Mouse (Mus musculus) heart, postnatal 0 days (tissue): ENCODE results near the gene Slc41a1. TPM values are rescaled to one million over a fixed set of nuclear protein-coding genes. Genes with fewer than 3 reads are reported as not detected.
"Not testable (repeated sequence)": the region's sequence is repeated elsewhere in the genome, so short reads cannot be mapped to it uniquely, and the experiment has no call there.

Source experiments
- ATAC-seq: fragments of 200-750 bp; cut with Nextera tagmentation; 2 replicates; pipeline ENCODE4 v1.8.0; 2017; ENCODE audit warnings: low read depth, moderate number of reproducible peaks, moderate library complexity; ENCODE audit not compliant: insufficient read depth
- DNase-seq: peaks from one replicate; pipeline ENCODE4 v3.0.0-alpha.2; 2016; ENCODE audit warnings: low spot score
- H3K27ac ChIP-seq: fragments of 300-500 bp; sonication (generic); 2 replicates; pipeline ENCODE4 v1.5.1; 2014; ENCODE audit warnings: low read depth, mild to moderate bottlenecking
- H3K27me3 ChIP-seq: fragments of 300-500 bp; sonication (generic); 2 replicates; pipeline ENCODE4 v1.6.1; 2014; ENCODE audit warnings: low read length, mixed read lengths; ENCODE audit not compliant: control insufficient read depth, insufficient read depth
- H3K36me3 ChIP-seq: fragments of 300-500 bp; sonication (generic); replicated peaks from 2 replicates; pipeline ENCODE4 v1.6.1; 2014; ENCODE audit warnings: low read length, mixed read lengths; ENCODE audit not compliant: control insufficient read depth, insufficient read depth
- H3K4me1 ChIP-seq: fragments of 300-500 bp; sonication (generic); 2 replicates; pipeline ENCODE4 v1.6.1; 2014; ENCODE audit warnings: antibody characterized with exemption; ENCODE audit not compliant: control insufficient read depth, insufficient read depth
- H3K4me2 ChIP-seq: fragments of 300-500 bp; sonication (generic); 2 replicates; pipeline ENCODE4 v1.6.1; 2014; ENCODE audit warnings: low read depth, mild to moderate bottlenecking, low read length, moderate library complexity
- H3K4me3 ChIP-seq: fragments of 300-500 bp; sonication (generic); 2 replicates; pipeline ENCODE4 v1.5.1; 2014; ENCODE audit warnings: low read depth, low read length
- H3K9ac ChIP-seq: fragments of 300-500 bp; sonication (generic); replicated peaks from 2 replicates; pipeline ENCODE4 v1.6.1; 2014; ENCODE audit warnings: low read depth, low read length, mixed read lengths
- H3K9me3 ChIP-seq: fragments of 300-500 bp; sonication (generic); replicated peaks from 2 replicates; pipeline ENCODE4 v1.6.1; 2016; ENCODE audit warnings: low read length; ENCODE audit not compliant: control insufficient read depth
- CTCF ChIP-seq: IDR thresholded peaks from 2 replicates; pipeline ENCODE4 v1.5.1; 2016; ENCODE audit warnings: antibody characterized with exemption, control low read depth, low read depth
- EP300 ChIP-seq: IDR thresholded peaks from 2 replicates; pipeline ENCODE4 v1.6.1; 2016; ENCODE audit warnings: antibody characterized with exemption, low read depth
- WGBS: fragments of 180-500 bp; shearing (Covaris S2); extraction: QIAGEN DNeasy Blood & Tissue Kit; methylation state at CpG from one replicate; pipeline ENCODE4 v1.1.7; 2014; 5-methylcytosine and 5-hydroxymethylcytosine counted together
- polyA plus RNA-seq: library from polyadenylated mRNA; unstranded; fragments of >200 nt; fragmentation: Nextera tagmentation; extraction: Ambion mirVana; gene quantifications from 2 replicates; pipeline ENCODE4 v1.2.1, GENCODE M21; 2015
- total RNA-seq: library from RNA; depleted of rRNA; stranded (reverse); fragments of >200 nt; gene quantifications from 2 replicates; pipeline ENCODE4 v1.2.3, GENCODE M21; 2014; ENCODE audit warnings: low replicate concordance

Gene Slc41a1
- total and polyA plus RNA-seq, 2 experiments from 2014 or later: 10.3 to 29.7 TPM

- Histone ChIP-seq H3K4me1 (no peaks in the 10 kb centered on the region; the same call in 1 of the 2 replicates), H3K9ac (no peak overlapping the region), H3K36me3 (no peaks in the 10 kb centered on the region), H3K4me3 (no peak overlapping the region), H3K4me2 (no peak overlapping the region), H3K27me3 (no peaks in the 10 kb centered on the region), H3K27ac (no peak overlapping the region), H3K9me3 (no peaks in the 10 kb centered on the region)
- no peak for DNase-seq
- 42% methylated on average over 9 of the region's 9 CpGs for WGBS
- no peak; the same call in 1 of the 2 replicates for ATAC-seq
- TF ChIP-seq EP300 (no peak), CTCF (no peak)
Observed at GRCm38 (mm10) chr1:131812006-131812405, 15.3 kb upstream of the Slc41a1 start.

GRCm38 (mm10) chr1:131812631-131813295, 14.5 kb upstream of the Slc41a1 start:
- no peak overlapping the region for H3K27ac ChIP-seq
- no peak for DNase-seq
- H3K36me3 ChIP-seq: no peaks in the 10 kb centered on the region
- H3K4me3 ChIP-seq: no peak overlapping the region
- ATAC-seq: no peak
- 84% methylated on average over 9 of the region's 9 CpGs for WGBS
- TF ChIP-seq CTCF: no peak
- TF ChIP-seq EP300: no peak
- H3K4me1 ChIP-seq: no peaks in the 10 kb centered on the region; the same call in 1 of the 2 replicates
- H3K4me2 ChIP-seq: no peak overlapping the region
- no peaks in the 10 kb centered on the region for H3K9me3 ChIP-seq
- no peak overlapping the region for H3K9ac ChIP-seq
- H3K27me3 ChIP-seq: no peaks in the 10 kb centered on the region

GRCm38 (mm10) chr1:131813731-131814130, 13.6 kb upstream of the Slc41a1 start:
- Histone ChIP-seq H3K9ac (no peak overlapping the region), H3K36me3 (no peaks in the 10 kb centered on the region), H3K27ac (no peak overlapping the region), H3K4me3 (no peak overlapping the region), H3K4me1 (no peaks in the 10 kb centered on the region; the same call in 1 of the 2 replicates), H3K27me3 (no peaks in the 10 kb centered on the region), H3K4me2 (no peak overlapping the region), H3K9me3 (no peaks in the 10 kb centered on the region)
- TF ChIP-seq CTCF: no peak
- no peak for TF ChIP-seq EP300
- ATAC-seq: no peak
- 88% methylated on average over 4 of the region's 4 CpGs for WGBS
- no peak for DNase-seq

GRCm38 (mm10) chr1:131814191-131814590, 13.1 kb upstream of the Slc41a1 start:
- 86% methylated on average over 3 of the region's 3 CpGs for WGBS
- Histone ChIP-seq H3K27me3 (no peaks in the 10 kb centered on the region), H3K27ac (no peak overlapping the region), H3K4me1 (no peaks in the 10 kb centered on the region; the same call in 1 of the 2 replicates), H3K9ac (no peak overlapping the region), H3K36me3 (no peaks in the 10 kb centered on the region), H3K4me3 (no peak overlapping the region), H3K9me3 (no peaks in the 10 kb centered on the region; the same call in 1 of the 2 replicates), H3K4me2 (no peak overlapping the region)
- DNase-seq (no peak), ATAC-seq (no peak)
- TF ChIP-seq EP300 (no peak), CTCF (no peak)

GRCm38 (mm10) chr1:131816886-131817285, 10.4 kb upstream of the Slc41a1 start:
- Histone ChIP-seq H3K36me3 (no peaks in the 10 kb centered on the region), H3K4me3 (no peak overlapping the region), H3K4me1 (no peaks in the 10 kb centered on the region; the same call in 1 of the 2 replicates), H3K9ac (no peak overlapping the region), H3K4me2 (no peak overlapping the region), H3K27ac (no peak overlapping the region), H3K27me3 (no peaks in the 10 kb centered on the region), H3K9me3 (no peaks in the 10 kb centered on the region; the same call in 1 of the 2 replicates)
- 63% methylated on average over 6 of the region's 6 CpGs for WGBS
- ATAC-seq: no peak
- DNase-seq: no peak
- no peak for TF ChIP-seq EP300
- TF ChIP-seq CTCF: no peak

DNA sequence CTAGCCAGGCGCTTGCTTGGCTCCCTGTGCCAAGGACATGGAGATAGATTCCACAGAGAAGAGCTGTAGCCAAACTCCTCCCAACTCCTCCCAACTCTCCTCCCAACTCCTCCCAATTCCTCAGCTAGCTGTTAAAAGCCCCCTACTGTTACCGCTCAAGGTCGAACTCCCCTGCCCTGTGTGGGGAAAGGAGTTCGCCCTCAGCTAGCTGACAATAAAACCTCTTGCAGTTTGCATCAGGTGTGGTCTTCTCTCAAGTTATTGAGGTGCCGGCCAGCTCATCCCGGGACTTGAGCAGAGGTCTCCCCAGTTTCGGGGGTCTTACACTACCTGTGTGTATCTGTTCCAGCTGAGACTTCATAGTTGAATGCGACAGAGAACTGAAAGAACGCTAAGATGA, 6.9 kb upstream of the Slc41a1 start:
- H3K4me3 ChIP-seq, H3K4me1 ChIP-seq, H3K36me3 ChIP-seq, DNase-seq, H3K27ac ChIP-seq, H3K4me2 ChIP-seq, H3K27me3 ChIP-seq, ATAC-seq, H3K9me3 ChIP-seq, H3K9ac ChIP-seq: not testable (repeated sequence)
- WGBS: 72% methylated on average over 8 of the region's 9 CpGs
